Comparison of ENCODE assay signal across 8 mouse cellular contexts in the genomic region with DNA sequence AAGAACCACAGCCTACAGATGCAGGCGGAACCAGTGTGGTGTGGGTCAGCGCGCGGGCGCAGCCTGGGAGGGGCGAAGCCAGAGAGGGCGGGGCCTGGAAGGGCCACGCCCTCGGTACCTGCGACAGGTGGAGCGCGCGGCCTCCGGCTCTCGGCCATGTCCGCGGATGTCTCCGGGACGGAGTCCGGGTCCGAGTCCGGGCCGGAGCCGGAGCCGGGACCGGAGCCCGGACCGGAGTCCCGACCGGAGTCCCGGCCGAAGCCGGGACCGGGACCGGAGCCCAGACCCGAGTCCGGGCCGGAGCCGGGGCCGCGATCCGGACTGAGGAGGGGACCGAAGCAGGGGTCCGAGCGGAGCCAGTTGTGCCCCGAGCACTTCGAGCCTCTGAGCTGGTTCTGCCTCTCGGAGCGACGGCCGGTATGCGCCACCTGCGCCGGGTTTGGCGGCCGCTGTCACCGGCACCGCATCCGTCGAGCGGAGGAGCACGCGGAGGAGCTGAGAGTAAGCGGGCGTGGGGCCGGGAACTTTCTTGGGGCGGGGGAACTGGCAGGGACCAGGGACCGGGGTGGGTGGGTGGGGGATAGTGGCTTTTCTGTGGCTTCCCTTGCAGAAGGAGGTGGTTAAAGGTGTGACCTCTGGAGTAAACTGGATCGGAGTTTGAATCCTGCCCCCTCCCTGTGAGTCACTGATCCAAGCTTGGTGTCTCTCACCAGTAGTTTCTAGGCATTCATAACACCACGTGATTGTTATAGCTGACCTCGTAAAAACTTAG. TPM values are rescaled to one million over a fixed set of nuclear protein-coding genes. Genes with fewer than 3 reads are reported as not detected.
DNase-seq lines count a peak whose midpoint lies in the region; ATAC-seq and TF ChIP-seq lines count a peak whose summit lies in the region.

A gene (plus strand): TSS at position 117 of the 772 bp plus-strand sequence.

- no peaks in the 10 kb centered on the region for H3K79me2 ChIP-seq in liver, adult 2 months (ENCODE audit: control insufficient read depth, insufficient read depth, low read length)

- H3K4me3 ChIP-seq in embryonic facial prominence, embryonic 14.5 days (ENCODE audit: low read depth, low read length) = peak within 1 kb of the TSS; percentile 48
- H3K4me3 ChIP-seq in hindbrain, embryonic 16.5 days (ENCODE audit: low read length) = peak within 1 kb of the TSS; percentile 48
- peak within 1 kb of the TSS; percentile 34 for H3K4me3 ChIP-seq in liver, adult 2 months (ENCODE audit: insufficient read depth, low read depth, low read length)
- H3K4me3 ChIP-seq in midbrain, embryonic 16.5 days (ENCODE audit: low read depth, low read length) = peak within 1 kb of the TSS; percentile 48

- peaks cover 5% of the 10 kb centered on the region; the same call in 1 of the 2 replicates for H3K4me1 ChIP-seq in embryonic facial prominence, embryonic 14.5 days (ENCODE audit: control insufficient read depth, insufficient read depth, low read length)
- no peaks in the 10 kb centered on the region; the same call in 1 of the 2 replicates for H3K4me1 ChIP-seq in hindbrain, embryonic 16.5 days (ENCODE audit: control insufficient read depth, insufficient read depth, low read depth, low read length)
- peaks cover 2% of the 10 kb centered on the region; the same call in 1 of the 2 replicates for H3K4me1 ChIP-seq in liver, adult 2 months (ENCODE audit: control insufficient read depth, insufficient read depth, low read length)
- peaks cover 8% of the 10 kb centered on the region for H3K4me1 ChIP-seq in midbrain, embryonic 16.5 days (ENCODE audit: control insufficient read depth, insufficient read depth, low read length)

- H3K27ac ChIP-seq in embryonic facial prominence, embryonic 14.5 days (replicated peaks; ENCODE audit: low read depth, low read length) = no peak within 1 kb of the TSS
- H3K27ac ChIP-seq in hindbrain, embryonic 16.5 days (ENCODE audit: low read depth, low read length) = no peak within 1 kb of the TSS
- H3K27ac ChIP-seq in liver, adult 2 months (replicated peaks; ENCODE audit: insufficient read depth, low read depth, low read length) = no peak within 1 kb of the TSS
- H3K27ac ChIP-seq in midbrain, embryonic 16.5 days (ENCODE audit: low read length) = no peak within 1 kb of the TSS

- H3K27me3 ChIP-seq in embryonic facial prominence, embryonic 14.5 days (replicated peaks; ENCODE audit: control insufficient read depth, insufficient read depth, low read length) = peaks cover 7% of the 10 kb centered on the region
- H3K27me3 ChIP-seq in hindbrain, embryonic 16.5 days (replicated peaks; ENCODE audit: control insufficient read depth, insufficient read depth, low read length) = peaks cover 9% of the 10 kb centered on the region; the same call in 1 of the 2 replicates
- H3K27me3 ChIP-seq in liver, adult 2 months (ENCODE audit: control insufficient read depth, insufficient read depth, low read length) = no peaks in the 10 kb centered on the region
- H3K27me3 ChIP-seq in midbrain, embryonic 16.5 days (ENCODE audit: control insufficient read depth, insufficient read depth, low read depth, low read length) = peaks cover 5% of the 10 kb centered on the region

- no peak for TF ChIP-seq CTCF in liver, adult 2 months (IDR thresholded peaks at IDR 0.05; ENCODE audit: low read depth, low read length)

- WGBS in embryonic facial prominence, embryonic 14.5 days = under 1% methylated on average over 31 of the region's 71 CpGs
- 2% methylated on average over 55 of the region's 71 CpGs for WGBS in hindbrain, embryonic 16.5 days
- WGBS in liver, adult 2 months = 5% methylated on average over 71 of the region's 71 CpGs
- WGBS in midbrain, embryonic 16.5 days = 2% methylated on average over 71 of the region's 71 CpGs

- H3K36me3 ChIP-seq in embryonic facial prominence, embryonic 14.5 days (ENCODE audit: control insufficient read depth, insufficient read depth, low read length) = no peaks in the 10 kb centered on the region
- no peaks in the 10 kb centered on the region for H3K36me3 ChIP-seq in hindbrain, embryonic 16.5 days (ENCODE audit: control insufficient read depth, insufficient read depth, low read length)
- no peaks in the 10 kb centered on the region for H3K36me3 ChIP-seq in liver, adult 2 months (ENCODE audit: control insufficient read depth, insufficient read depth, low read length)
- no peaks in the 10 kb centered on the region for H3K36me3 ChIP-seq in midbrain, embryonic 16.5 days (ENCODE audit: control insufficient read depth, insufficient read depth, low read length)

- peak; percentile 50 for DNase-seq in ovary, postnatal 36 days (ENCODE audit: low spot score)
- no peak for DNase-seq in ovary, adult 18-20 months (ENCODE audit: low spot score)
- peak; percentile 45 for DNase-seq in embryonic facial prominence, embryonic 14.5 days (ENCODE audit: low spot score)
- no peak for DNase-seq in liver, adult 2 months (ENCODE audit: extremely low read depth, low read depth, low spot score)
- DNase-seq in thymus, adult 18-20 months = peak; percentile 38 to 41
- DNase-seq in frontal cortex, adult 2 months (ENCODE audit: extremely low spot score in 1 of 2, low spot score in 1 of 2) = no peak

- H3K4me2 ChIP-seq in embryonic facial prominence, embryonic 14.5 days (ENCODE audit: low read depth, low read length) = peak within 1 kb of the TSS; percentile 92
- H3K4me2 ChIP-seq in hindbrain, embryonic 16.5 days (ENCODE audit: low read length) = peak within 1 kb of the TSS; percentile 68
- peak within 1 kb of the TSS; percentile 84 for H3K4me2 ChIP-seq in midbrain, embryonic 16.5 days (ENCODE audit: low read length)

- H3K9me3 ChIP-seq in embryonic facial prominence, embryonic 14.5 days (ENCODE audit: control insufficient read depth, low read length) = no peaks in the 10 kb centered on the region
- no peaks in the 10 kb centered on the region for H3K9me3 ChIP-seq in hindbrain, embryonic 16.5 days (ENCODE audit: control insufficient read depth, low read length)
- H3K9me3 ChIP-seq in midbrain, embryonic 16.5 days (replicated peaks; ENCODE audit: control insufficient read depth, low read length, poor library complexity, severe bottlenecking) = no peaks in the 10 kb centered on the region

- peak within 1 kb of the TSS; percentile 48 for H3K9ac ChIP-seq in embryonic facial prominence, embryonic 14.5 days (ENCODE audit: low read depth, low read length)
- H3K9ac ChIP-seq in hindbrain, embryonic 16.5 days (ENCODE audit: low read depth, low read length) = peak within 1 kb of the TSS; percentile 33
- H3K9ac ChIP-seq in liver, adult 2 months (ENCODE audit: low read depth, low read length) = no peak within 1 kb of the TSS
- H3K9ac ChIP-seq in midbrain, embryonic 16.5 days (ENCODE audit: low read depth, low read length) = 0 out of 2 replicates have a peak within 1 kb of the TSS, but pooled peaks have one; percentile 21

- no peak for TF ChIP-seq POLR2A in liver, adult 2 months (IDR thresholded peaks at IDR 0.05; ENCODE audit: extremely low read depth, insufficient read depth, low read length)

- peak; percentile 85 for ATAC-seq in embryonic facial prominence, embryonic 14.5 days (ENCODE audit: low read depth)
- ATAC-seq in hindbrain, embryonic 16.5 days = peak; percentile 83
- peak; percentile 78 for ATAC-seq in midbrain, embryonic 16.5 days

RNA-seq across cellular contexts. Expression of the gene that starts here (rescaled TPM):
- polyA plus RNA-seq in embryonic facial prominence, embryonic 14.5 days (2014; fragmentation: Nextera tagmentation; extraction: Ambion mirVana) = 8.1 and 8.7 TPM in 2 replicates
- 0.63 and 0.80 TPM in 2 replicates for polyA plus RNA-seq in hindbrain, embryonic 16.5 days (2015; fragmentation: Nextera tagmentation; extraction: Ambion mirVana)
- 0.09 TPM in 1 of 2 replicates, not detected in the other for total RNA-seq in liver, adult 2 months (2014; rRNA removed)
- polyA plus RNA-seq in liver, adult 2 months (2012; rRNA removed) = 0.19 and 0.26 TPM in 2 replicates
- 0.85 and 1.1 TPM in 2 replicates for polyA plus RNA-seq in midbrain, embryonic 16.5 days (2015; fragmentation: Nextera tagmentation; extraction: Ambion mirVana)
- polyA plus RNA-seq in frontal cortex, adult 2 months (2012; rRNA removed) = 0.60 and 0.78 TPM in 2 replicates

Comparison
In these comparisons a context has a peak if more than half of its experiments do, and no peak if none do; other contexts are left out.
1. DNase-seq: peak in ovary, postnatal 36 days (single experiment), embryonic facial prominence, embryonic 14.5 days (single experiment) and thymus, adult 18-20 months (2 of 2); none in ovary, adult 18-20 months (single experiment), liver, adult 2 months (single experiment) and frontal cortex, adult 2 months (0 of 2).
2. Peak in ATAC-seq, H3K4me3 ChIP-seq, H3K9ac ChIP-seq and H3K4me2 ChIP-seq in hindbrain, embryonic 16.5 days; RNA of the gene not detected or under 1 TPM.
3. Peak in every context shown above with its lines, with median percentiles within 50 percentile points of each other: ATAC-seq, H3K4me2 ChIP-seq and H3K4me3 ChIP-seq.